10 mouse cellular contexts compared by ENCODE assay signal in the genomic region with DNA sequence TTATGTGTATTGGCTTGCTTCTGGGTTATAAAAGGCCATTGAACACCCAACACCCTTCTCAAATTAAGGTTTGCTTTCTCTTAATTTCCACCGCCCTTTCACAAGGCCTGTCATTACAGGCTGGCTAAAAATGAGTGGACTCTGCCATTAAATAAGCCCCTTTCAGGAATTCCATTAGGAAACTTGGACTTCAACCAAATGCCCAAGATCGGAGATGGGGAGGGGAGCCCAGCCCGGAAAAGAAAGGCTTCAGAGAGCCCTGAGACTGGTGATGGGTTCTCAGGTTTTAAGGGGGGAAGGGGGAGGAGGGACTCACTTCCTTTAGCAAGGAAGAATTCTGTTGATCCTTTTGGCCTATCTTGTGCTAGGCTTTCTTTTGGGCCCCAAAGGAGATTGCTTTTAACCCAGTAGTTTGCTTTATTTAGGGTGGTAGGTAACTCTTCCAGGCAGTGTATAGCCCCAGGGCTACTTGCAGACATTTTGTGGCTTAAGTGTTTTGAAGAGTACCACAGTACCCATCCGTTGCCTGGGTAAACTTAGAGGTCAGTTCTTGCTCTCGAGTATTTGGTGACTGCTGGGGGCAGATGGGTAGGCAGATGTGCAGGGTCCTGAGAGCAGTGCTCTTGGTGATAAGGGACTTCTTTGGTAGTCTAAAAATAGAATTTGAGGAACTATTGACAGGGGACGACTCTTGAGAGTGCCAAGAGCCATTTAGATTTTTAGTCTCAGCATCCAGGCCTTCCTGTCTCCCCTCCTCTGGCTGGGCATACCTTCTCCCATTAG. TPM values are rescaled to one million over a fixed set of nuclear protein-coding genes. Genes with fewer than 3 reads are reported as not detected.
DNase-seq lines count a peak whose midpoint lies in the region; ATAC-seq lines count a peak whose summit lies in the region.
"Had no signal": no experiment of that assay in that cellular context is flagged by ENCODE, and none has a peak within 500 bp of the region (broad histone marks: within the 10 kb centered on the region; RNA-seq: fewer than 3 reads in every experiment).

No protein-coding gene starts in this region.

- DNase-seq in cerebellum, adult 11-12 months, result peak; percentile 23
- DNase-seq in cerebellum, adult 8-10 months, result no peak
- DNase-seq in midbrain, embryonic 10.5 days (ENCODE audit: low spot score), result no peak
- no peak for DNase-seq in natural killer cell, adult 2 months (ENCODE audit: low spot score in 2 of 2)
- no peak for DNase-seq in right cerebral cortex, postnatal 25 days
- DNase-seq: gastrocnemius, adult 2 months; layer of hippocampus, adult 9-11 months had no signal

- H3K9me3 ChIP-seq in midbrain, embryonic 12.5 days, result no peaks in the 10 kb centered on the region
- H3K9me3 ChIP-seq in midbrain, embryonic 10.5 days (replicated peaks), result no peaks in the 10 kb centered on the region
- H3K9me3 ChIP-seq in limb, embryonic 12.5 days, result no peaks in the 10 kb centered on the region
- H3K9me3 ChIP-seq in neural tube, embryonic 15.5 days (replicated peaks), result no peaks in the 10 kb centered on the region

- H3K4me1 ChIP-seq in midbrain, embryonic 12.5 days, result peaks cover 51% of the 10 kb centered on the region
- peaks cover 59% of the 10 kb centered on the region for H3K4me1 ChIP-seq in midbrain, embryonic 10.5 days
- peaks cover 83% of the 10 kb centered on the region for H3K4me1 ChIP-seq in limb, embryonic 12.5 days (replicated peaks)
- peaks cover 59% of the 10 kb centered on the region for H3K4me1 ChIP-seq in neural tube, embryonic 15.5 days

- H3K27ac ChIP-seq in midbrain, embryonic 12.5 days (replicated peaks), result peak overlapping the region; percentile 26; the same call in 1 of the 2 replicates
- H3K27ac ChIP-seq in midbrain, embryonic 10.5 days (replicated peaks), result no peak overlapping the region
- peak overlapping the region; percentile 74 for H3K27ac ChIP-seq in limb, embryonic 12.5 days
- 0 out of 2 replicates have a peak overlapping the region, but pooled peaks have one; percentile 13 for H3K27ac ChIP-seq in neural tube, embryonic 15.5 days (replicated peaks)

- H3K4me3 ChIP-seq in midbrain, embryonic 12.5 days, result no peak overlapping the region
- H3K4me3 ChIP-seq in midbrain, embryonic 10.5 days, result no peak overlapping the region
- H3K4me3 ChIP-seq in limb, embryonic 12.5 days (replicated peaks), result no peak overlapping the region
- H3K4me3 ChIP-seq in neural tube, embryonic 15.5 days (replicated peaks), result no peak overlapping the region
- H3K4me3 ChIP-seq: gastrocnemius, adult 2 months had no signal

- WGBS in midbrain, embryonic 12.5 days, result 54% methylated on average over 6 of the region's 6 CpGs
- 59% methylated on average over 6 of the region's 6 CpGs for whole genome bisulfite sequencing in midbrain, embryonic 10.5 days
- WGBS in limb, embryonic 12.5 days, result 40% methylated on average over 6 of the region's 6 CpGs
- 49% methylated on average over 6 of the region's 6 CpGs for WGBS in neural tube, embryonic 15.5 days

- H3K36me3 ChIP-seq in midbrain, embryonic 12.5 days, result no peaks in the 10 kb centered on the region
- H3K36me3 ChIP-seq in midbrain, embryonic 10.5 days, result no peaks in the 10 kb centered on the region
- H3K36me3 ChIP-seq in limb, embryonic 12.5 days, result no peaks in the 10 kb centered on the region
- H3K36me3 ChIP-seq in neural tube, embryonic 15.5 days, result peaks cover 9% of the 10 kb centered on the region

- H3K4me2 ChIP-seq in midbrain, embryonic 12.5 days (replicated peaks), result no peak overlapping the region
- H3K4me2 ChIP-seq in limb, embryonic 12.5 days, result no peak overlapping the region
- no peak overlapping the region for H3K4me2 ChIP-seq in neural tube, embryonic 15.5 days

- no peak overlapping the region for H3K9ac ChIP-seq in midbrain, embryonic 12.5 days (replicated peaks)
- no peak overlapping the region for H3K9ac ChIP-seq in limb, embryonic 12.5 days (replicated peaks)
- H3K9ac ChIP-seq in neural tube, embryonic 15.5 days (replicated peaks), result no peak overlapping the region

- no peaks in the 10 kb centered on the region for H3K27me3 ChIP-seq in midbrain, embryonic 12.5 days
- peaks cover 14% of the 10 kb centered on the region; the same call in 1 of the 2 replicates for H3K27me3 ChIP-seq in midbrain, embryonic 10.5 days (ENCODE audit: low read depth, poor library complexity, severe bottlenecking)
- H3K27me3 ChIP-seq in limb, embryonic 12.5 days, result no peaks in the 10 kb centered on the region
- H3K27me3 ChIP-seq in neural tube, embryonic 15.5 days (replicated peaks), result no peaks in the 10 kb centered on the region

- no peak for ATAC-seq in midbrain, embryonic 12.5 days (ENCODE audit: low FRiP score, low read depth)
- no peak for ATAC-seq in limb, embryonic 12.5 days (ENCODE audit: insufficient number of reproducible peaks, insufficient read depth, low FRiP score, low TSS enrichment, low read depth)
- no peak for ATAC-seq in neural tube, embryonic 15.5 days (ENCODE audit: low FRiP score)

RNA-seq across cellular contexts. Expression of gene Abcg1, which starts 13.1 kb away (rescaled TPM):
- 14.0 and 15.3 TPM in 2 replicates for polyA plus RNA-seq in midbrain, embryonic 12.5 days (2016; fragmentation: Nextera tagmentation; extraction: Ambion mirVana)
- 5.8 and 9.0 TPM in 2 replicates for polyA plus RNA-seq in midbrain, embryonic 10.5 days (2016; fragmentation: Nextera tagmentation; extraction: Ambion mirVana)
- 8.9 and 10.9 TPM in 2 replicates for polyA plus RNA-seq in limb, embryonic 12.5 days (2016; fragmentation: Nextera tagmentation; extraction: Ambion mirVana)
- 18.5 and 19.9 TPM in 2 replicates for polyA plus RNA-seq in neural tube, embryonic 15.5 days (2015; fragmentation: Nextera tagmentation; extraction: Ambion mirVana)

RNA-seq across cellular contexts. Expression of gene Tff3, which starts 58.9 kb away (rescaled TPM):
- 1.1 and 1.4 TPM in 2 replicates for polyA plus RNA-seq in midbrain, embryonic 12.5 days (2016; fragmentation: Nextera tagmentation; extraction: Ambion mirVana)
- polyA plus RNA-seq in midbrain, embryonic 10.5 days (2016; fragmentation: Nextera tagmentation; extraction: Ambion mirVana), result 1.2 TPM in 1 of 2 replicates, not detected in the other
- polyA plus RNA-seq in limb, embryonic 12.5 days (2016; fragmentation: Nextera tagmentation; extraction: Ambion mirVana), result not detected in 2 replicates
- polyA plus RNA-seq in neural tube, embryonic 15.5 days (2015; fragmentation: Nextera tagmentation; extraction: Ambion mirVana), result 3.2 and 32.6 TPM in 2 replicates
